Mouse (Mus musculus) liver, embryonic 13.5 days (tissue): ENCODE measurements at regions not wholly inside any gene's neighbourhood (a gene's known extent, or its start where the extent isn't known, plus 50 kb on each side); places are given as distances from the start of the nearest gene placed in this dataset.

Experiments used
- ATAC-seq: fragments of 200-750 bp; cut with Nextera tagmentation; 2 replicates; pipeline ENCODE4 v1.8.0; 2017; ENCODE audit warnings: low read depth, mild to moderate bottlenecking, moderate number of reproducible peaks, moderate library complexity
- DNase-seq: peaks from one replicate; pipeline ENCODE4 v3.0.0; 2022
- H3K27ac ChIP-seq: fragments of 300-500 bp; sonication (generic); 2 replicates; pipeline ENCODE4 v1.5.1; 2015; ENCODE audit warnings: moderate library complexity, mild to moderate bottlenecking, inconsistent platforms
- H3K27me3 ChIP-seq: fragments of 300-500 bp; sonication (generic); 2 replicates; pipeline ENCODE4 v1.6.1; 2015; ENCODE audit warnings: mild to moderate bottlenecking, inconsistent platforms
- H3K36me3 ChIP-seq: fragments of 300-500 bp; sonication (generic); 2 replicates; pipeline ENCODE4 v1.6.1; 2015; ENCODE audit warnings: mild to moderate bottlenecking, inconsistent platforms
- H3K4me1 ChIP-seq: fragments of 300-500 bp; sonication (generic); replicated peaks from 2 replicates; pipeline ENCODE4 v1.6.1; 2015; ENCODE audit warnings: inconsistent platforms
- H3K4me2 ChIP-seq: fragments of 300-500 bp; sonication (generic); 2 replicates; pipeline ENCODE4 v1.6.1; 2015; ENCODE audit warnings: inconsistent platforms, mild to moderate bottlenecking, moderate library complexity
- H3K4me3 ChIP-seq: fragments of 300-500 bp; sonication (generic); replicated peaks from 2 replicates; pipeline ENCODE4 v1.5.1; 2015; ENCODE audit warnings: mild to moderate bottlenecking, inconsistent platforms
- H3K9ac ChIP-seq: fragments of 300-500 bp; sonication (generic); 2 replicates; pipeline ENCODE4 v1.6.1; 2015; ENCODE audit warnings: mild to moderate bottlenecking, inconsistent platforms
- H3K9me3 ChIP-seq: fragments of 300-500 bp; sonication (generic); replicated peaks from 2 replicates; pipeline ENCODE4 v1.6.1; 2016; ENCODE audit warnings: inconsistent platforms
- WGBS: fragments of 180-500 bp; shearing (Covaris S2); methylation state at CpG from one replicate; pipeline ENCODE4 v1.1.7; 2015; ENCODE audit not compliant: insufficient replicate concordance; 5-methylcytosine and 5-hydroxymethylcytosine counted together

DNA sequence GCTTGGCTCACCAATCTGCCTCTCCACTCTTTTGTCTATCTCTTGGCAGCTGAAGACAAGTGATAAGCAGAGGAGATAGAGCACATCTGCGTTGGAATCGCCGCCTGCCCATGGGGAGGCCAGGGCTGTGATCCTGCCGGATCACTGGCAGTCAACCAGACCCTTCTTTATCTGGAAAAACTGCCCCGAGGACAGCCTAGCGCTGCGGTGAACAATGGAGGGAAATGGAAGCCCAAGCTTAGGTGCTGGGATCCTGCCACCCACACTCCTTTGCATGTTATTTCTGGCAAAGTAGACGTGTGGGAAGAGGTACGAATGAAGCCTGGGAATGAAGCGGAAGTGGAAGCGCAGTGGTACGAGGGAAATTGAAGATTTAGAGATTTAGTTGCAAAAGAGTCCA is 112.8 kb downstream of the Rassf10 start:
- no peaks in the 10 kb centered on the region for H3K4me1 ChIP-seq
- no peaks in the 10 kb centered on the region for H3K27me3 ChIP-seq
- no peaks in the 10 kb centered on the region for H3K9me3 ChIP-seq
- no peak overlapping the region for H3K27ac ChIP-seq
- no peaks in the 10 kb centered on the region for H3K36me3 ChIP-seq
- DNase-seq (no peak), ATAC-seq (no peak)
- 27% methylated on average over 12 of the region's 12 CpGs for WGBS
- no peak overlapping the region for H3K4me2 ChIP-seq
- H3K4me3 ChIP-seq, result no peak overlapping the region
- no peak overlapping the region for H3K9ac ChIP-seq

DNA sequence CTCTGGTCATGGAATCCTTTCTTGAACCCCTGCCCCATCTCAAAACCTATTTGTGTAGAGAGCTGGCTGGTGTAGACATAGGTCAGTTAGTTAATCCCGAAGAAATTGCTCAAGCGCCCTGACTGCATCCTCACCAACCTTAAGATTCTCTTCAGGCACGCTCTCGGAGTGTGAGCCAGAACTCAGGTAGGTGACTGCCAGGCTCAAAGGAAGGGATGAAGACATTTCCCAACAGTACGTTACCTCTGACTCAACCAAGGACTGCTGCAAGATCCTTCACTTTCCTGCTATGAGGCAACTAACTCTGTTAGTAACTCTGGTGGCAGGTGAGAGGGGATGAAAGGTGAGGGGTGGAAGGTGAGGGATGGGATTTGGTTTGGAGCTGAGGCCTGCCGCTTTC is 114.5 kb downstream of the Rassf10 start:
- ATAC-seq (no peak), DNase-seq (no peak)
- Histone ChIP-seq H3K9ac (no peak overlapping the region), H3K9me3 (no peaks in the 10 kb centered on the region), H3K4me3 (no peak overlapping the region), H3K27me3 (no peaks in the 10 kb centered on the region), H3K4me1 (no peaks in the 10 kb centered on the region), H3K27ac (no peak overlapping the region), H3K36me3 (no peaks in the 10 kb centered on the region), H3K4me2 (no peak overlapping the region)
- 83% methylated on average over 6 of the region's 6 CpGs for whole genome bisulfite sequencing

DNA sequence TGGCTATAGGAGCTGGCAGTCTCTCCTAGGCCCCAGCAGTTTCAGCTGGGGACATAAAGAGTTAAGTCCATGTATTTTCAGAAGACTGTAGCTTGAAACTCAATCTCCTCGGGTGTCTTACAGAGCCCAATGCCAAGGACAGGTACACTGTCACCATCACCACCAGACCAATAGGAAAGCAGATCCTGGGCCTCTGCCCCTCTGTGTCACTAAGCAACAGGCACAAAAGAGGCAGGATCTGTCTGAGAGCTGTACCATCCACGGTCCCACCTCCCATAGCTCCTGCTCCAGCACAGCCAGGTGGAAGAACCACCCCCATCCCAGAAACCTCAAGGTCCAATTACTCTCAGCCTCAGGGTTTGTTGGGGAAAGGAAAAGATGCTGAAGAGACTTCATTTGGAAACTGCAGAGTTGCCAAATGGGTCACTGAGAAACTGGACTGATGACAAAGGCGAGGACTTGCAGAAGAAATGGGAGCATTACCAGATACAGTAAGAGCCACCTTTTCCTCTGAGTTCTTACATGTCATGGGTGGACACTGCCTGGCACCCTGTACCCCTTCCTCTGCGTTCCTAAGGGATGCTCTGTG is 115.7 kb downstream of the Rassf10 start:
- Histone ChIP-seq H3K27me3 (no peaks in the 10 kb centered on the region), H3K9ac (no peak overlapping the region)

DNA sequence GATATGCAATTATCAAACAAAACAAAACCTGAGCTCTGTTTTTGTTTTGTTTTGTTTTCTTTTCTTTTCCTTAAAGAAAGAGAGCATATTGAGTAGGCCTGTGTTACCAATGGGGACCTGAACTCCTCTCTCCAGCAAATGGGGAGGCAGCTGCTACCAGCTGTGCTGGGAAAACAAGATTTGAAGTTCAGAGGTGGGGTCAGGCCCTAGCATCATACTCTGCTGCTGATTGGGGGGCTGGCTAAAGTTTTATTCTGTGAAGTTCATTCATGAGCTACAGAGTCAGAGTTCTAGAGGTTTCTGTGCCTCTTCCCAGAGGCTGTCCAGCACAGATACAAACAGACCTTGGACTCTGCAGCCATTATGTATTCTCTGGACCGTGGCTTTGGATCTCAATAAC is 117.7 kb downstream of the Rassf10 start:
- ATAC-seq, result no peak
- Histone ChIP-seq H3K4me2 (no peak overlapping the region), H3K4me3 (no peak overlapping the region), H3K36me3 (no peaks in the 10 kb centered on the region), H3K27ac (no peak overlapping the region), H3K4me1 (no peaks in the 10 kb centered on the region), H3K9ac (no peak overlapping the region), H3K27me3 (no peaks in the 10 kb centered on the region), H3K9me3 (no peaks in the 10 kb centered on the region)
- 52% methylated on average over 1 of the region's 1 CpGs for WGBS
- DNase-seq, result no peak

More for the DNA sequence above, 115.7 kb downstream of the Rassf10 start:
- no peak overlapping the region for H3K27ac ChIP-seq
- H3K4me2 ChIP-seq, result no peak overlapping the region
- 45% methylated on average over 4 of the region's 4 CpGs for WGBS
- no peaks in the 10 kb centered on the region for H3K4me1 ChIP-seq
- ATAC-seq, result no peak
- DNase-seq, result no peak
- no peaks in the 10 kb centered on the region for H3K9me3 ChIP-seq
- H3K4me3 ChIP-seq, result no peak overlapping the region
- H3K36me3 ChIP-seq, result no peaks in the 10 kb centered on the region

DNA sequence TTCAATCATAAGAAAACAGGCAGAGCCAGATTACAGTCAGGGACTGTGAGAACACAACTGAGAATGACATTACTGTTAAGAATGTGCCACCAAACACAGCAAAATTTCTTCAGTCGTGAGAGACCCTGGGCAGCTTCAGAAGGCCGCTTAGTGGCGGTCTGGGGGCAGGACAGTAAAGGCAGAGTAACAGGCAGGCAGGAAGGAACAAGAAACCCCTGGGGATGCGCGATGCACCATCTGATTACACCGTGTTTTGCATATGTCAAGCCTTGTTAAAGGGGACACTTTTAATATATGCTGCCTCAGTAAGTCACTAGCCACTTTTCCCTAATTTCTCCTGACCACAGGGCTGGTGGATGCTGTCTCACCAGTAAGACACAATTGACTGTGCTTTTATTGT is 120.0 kb downstream of the Rassf10 start:
- Histone ChIP-seq H3K4me1 (no peaks in the 10 kb centered on the region), H3K9ac (no peak overlapping the region), H3K27ac (no peak overlapping the region), H3K4me3 (no peak overlapping the region), H3K36me3 (no peaks in the 10 kb centered on the region), H3K27me3 (no peaks in the 10 kb centered on the region), H3K4me2 (no peak overlapping the region), H3K9me3 (no peaks in the 10 kb centered on the region)
- ATAC-seq, result no peak
- DNase-seq, result no peak
- 42% methylated on average over 6 of the region's 6 CpGs for WGBS

DNA sequence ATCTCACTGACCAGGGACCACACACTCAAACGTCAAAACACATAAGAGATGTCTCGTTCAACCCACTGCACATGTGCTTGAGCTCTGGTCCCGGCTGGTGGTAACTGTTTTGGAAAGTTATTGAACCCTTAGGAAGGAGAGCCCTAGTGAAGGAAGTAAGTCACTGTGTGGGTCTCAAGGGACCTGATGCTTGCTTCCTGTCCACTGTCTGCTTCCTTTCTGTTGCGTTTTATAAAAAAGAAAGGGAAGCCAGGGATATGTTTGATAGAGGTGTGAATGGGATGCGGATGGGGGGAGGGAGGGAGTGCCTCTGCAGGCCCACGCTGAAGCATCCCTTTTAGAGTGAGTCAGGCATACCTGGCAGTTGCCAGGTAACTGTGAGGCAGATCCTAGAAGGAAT is 121.6 kb downstream of the Rassf10 start:
- no peak overlapping the region for H3K4me3 ChIP-seq
- ATAC-seq (no peak), DNase-seq (no peak)
- no peaks in the 10 kb centered on the region for H3K4me1 ChIP-seq
- H3K9me3 ChIP-seq, result no peaks in the 10 kb centered on the region
- H3K36me3 ChIP-seq, result no peaks in the 10 kb centered on the region
- H3K4me2 ChIP-seq, result no peak overlapping the region
- H3K27ac ChIP-seq, result no peak overlapping the region
- no peaks in the 10 kb centered on the region for H3K27me3 ChIP-seq
- H3K9ac ChIP-seq, result no peak overlapping the region
- 25% methylated on average over 6 of the region's 6 CpGs for WGBS

DNA sequence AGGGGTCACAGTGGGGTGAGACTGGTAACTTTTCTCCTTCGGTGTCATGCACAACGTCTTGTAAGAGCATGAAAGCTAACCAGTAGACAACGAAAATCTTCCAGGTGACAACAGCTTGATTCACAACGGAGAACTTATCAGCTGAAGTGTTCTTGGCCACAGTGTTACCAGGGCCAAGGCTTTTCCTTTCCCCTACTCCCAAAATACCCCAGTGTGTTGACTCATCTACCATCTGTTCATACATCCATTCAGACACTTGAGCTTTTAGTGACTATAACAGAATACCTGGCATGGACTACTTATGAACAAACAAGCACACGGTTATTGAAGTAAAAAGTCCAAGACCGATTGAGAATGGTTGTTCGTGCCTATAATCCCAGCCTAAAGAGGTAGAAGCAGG is 122.5 kb downstream of the Rassf10 start:
- Histone ChIP-seq H3K9me3 (no peaks in the 10 kb centered on the region), H3K4me3 (no peak overlapping the region), H3K9ac (no peak overlapping the region), H3K27ac (no peak overlapping the region), H3K27me3 (no peaks in the 10 kb centered on the region), H3K4me1 (no peaks in the 10 kb centered on the region), H3K4me2 (no peak overlapping the region), H3K36me3 (no peaks in the 10 kb centered on the region)
- DNase-seq, result no peak
- ATAC-seq, result no peak
- 74% methylated on average over 7 of the region's 7 CpGs for WGBS

DNA sequence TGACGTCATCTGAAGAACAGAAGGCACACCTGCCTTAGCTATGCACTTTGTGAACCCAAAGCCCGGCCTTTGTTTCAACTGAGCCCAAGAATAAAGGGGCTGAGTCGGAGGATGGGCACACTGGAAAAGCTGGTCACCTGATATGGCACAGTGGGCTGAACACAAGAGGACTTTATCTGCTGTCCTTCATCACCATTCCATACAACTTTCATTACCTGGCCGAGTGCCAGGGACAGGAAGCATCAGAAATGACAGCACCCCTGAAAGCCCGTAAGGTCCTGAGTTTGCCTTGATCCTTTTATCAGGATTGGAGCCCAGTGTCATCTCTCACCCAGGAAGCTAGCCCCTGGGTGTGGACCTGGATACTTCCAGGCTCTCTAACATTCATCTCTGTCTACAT is 126.1 kb upstream of the Arntl start:
- no peak overlapping the region for H3K4me2 ChIP-seq
- peaks cover 11% of the 10 kb centered on the region for H3K4me1 ChIP-seq
- DNase-seq (no peak), ATAC-seq (no peak)
- H3K36me3 ChIP-seq, result no peaks in the 10 kb centered on the region
- H3K4me3 ChIP-seq, result no peak overlapping the region
- H3K27ac ChIP-seq, result no peak overlapping the region
- H3K27me3 ChIP-seq, result 0 out of 2 replicates have a peak, but pooled peaks cover 4% of the 10 kb centered on the region
- 52% methylated on average over 5 of the region's 5 CpGs for WGBS
- no peak overlapping the region for H3K9ac ChIP-seq
- no peaks in the 10 kb centered on the region for H3K9me3 ChIP-seq

DNA sequence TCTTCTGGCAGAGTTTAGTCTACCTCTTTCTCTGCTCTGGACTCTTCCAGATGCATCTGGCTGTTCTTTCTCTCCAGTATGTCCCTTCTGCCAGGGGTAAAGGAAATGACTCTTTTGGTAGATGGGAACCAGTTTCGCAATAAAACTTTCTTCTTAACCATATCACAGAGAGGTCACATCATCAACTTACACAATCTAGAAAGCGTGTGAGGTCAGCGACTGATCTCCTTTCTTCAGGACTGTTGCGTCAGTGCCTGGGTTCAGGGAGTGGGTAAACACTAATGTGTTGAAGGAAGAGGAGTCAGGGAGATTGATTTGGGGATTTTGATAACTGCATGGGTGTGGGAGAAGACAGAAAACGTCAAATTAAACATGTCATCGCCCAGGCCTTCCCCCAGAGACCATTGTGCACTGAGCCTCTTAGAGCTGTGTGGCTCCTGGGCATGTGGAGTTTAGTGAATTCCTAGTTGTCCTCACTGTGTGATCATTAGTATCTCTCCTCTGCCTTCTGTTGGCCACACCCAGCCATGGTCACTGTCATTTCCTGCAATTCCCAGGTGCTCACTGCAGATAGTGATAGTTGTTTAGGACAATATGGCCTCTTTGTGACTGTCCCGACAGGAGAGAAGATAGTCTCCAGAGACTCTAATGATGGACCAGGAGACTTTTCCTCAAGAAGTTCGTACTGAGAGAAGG is 122.2 kb upstream of the Arntl start:
- Histone ChIP-seq H3K4me2 (no peak overlapping the region), H3K36me3 (no peaks in the 10 kb centered on the region), H3K27me3 (0 out of 2 replicates have a peak, but pooled peaks cover 7% of the 10 kb centered on the region), H3K4me3 (no peak overlapping the region), H3K27ac (no peak overlapping the region), H3K4me1 (peaks cover 11% of the 10 kb centered on the region), H3K9me3 (no peaks in the 10 kb centered on the region), H3K9ac (no peak overlapping the region)
- WGBS, result 35% methylated on average over 8 of the region's 8 CpGs
- ATAC-seq (peak; percentile 67), DNase-seq (peak; percentile 56)

DNA sequence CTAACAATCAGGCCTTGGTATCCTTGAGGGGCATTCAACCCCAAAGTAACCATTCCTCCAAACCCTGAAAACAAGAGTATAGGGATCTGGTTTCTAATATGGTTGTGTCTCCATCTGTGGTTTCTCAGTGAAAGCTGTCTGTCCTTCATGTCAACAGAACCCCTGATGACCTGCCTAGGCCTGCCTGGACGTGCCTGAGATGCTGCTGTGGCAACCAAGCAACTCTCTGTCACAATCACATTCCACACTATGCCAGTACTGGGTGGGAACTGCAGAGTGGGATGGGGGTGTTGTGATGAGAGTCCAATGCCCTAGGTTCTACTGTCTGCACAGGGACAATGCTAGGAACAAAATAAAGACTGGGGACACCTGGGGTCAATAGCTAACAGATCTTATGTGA is 121.1 kb upstream of the Arntl start:
- Histone ChIP-seq H3K4me3 (no peak overlapping the region), H3K9ac (no peak overlapping the region), H3K27ac (no peak overlapping the region), H3K4me2 (no peak overlapping the region), H3K4me1 (peaks cover 11% of the 10 kb centered on the region), H3K27me3 (0 out of 2 replicates have a peak, but pooled peaks cover 7% of the 10 kb centered on the region), H3K36me3 (no peaks in the 10 kb centered on the region), H3K9me3 (no peaks in the 10 kb centered on the region)
- DNase-seq (no peak), ATAC-seq (no peak)
- WGBS, result 6% methylated on average over 1 of the region's 1 CpGs

DNA sequence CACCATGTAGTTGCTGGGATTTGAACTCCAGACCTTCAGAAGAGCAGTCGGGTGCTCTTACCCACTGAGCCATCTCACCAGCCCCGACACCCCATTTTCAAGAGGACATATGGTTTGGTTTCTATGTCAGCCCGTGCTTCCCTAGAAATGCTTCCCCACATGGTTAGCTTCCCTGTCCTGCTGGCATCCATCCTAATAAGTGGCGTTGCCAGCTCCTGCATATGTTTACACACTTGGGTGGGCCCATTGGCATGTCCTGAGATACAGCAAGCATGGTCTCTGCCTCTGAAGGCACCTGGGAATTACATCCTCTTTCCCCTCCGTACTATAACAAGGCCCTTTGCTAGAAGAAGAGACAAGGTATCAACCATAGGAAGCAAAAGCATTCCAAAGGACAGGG is 119.6 kb upstream of the Arntl start:
- H3K4me1 ChIP-seq, result peaks cover 11% of the 10 kb centered on the region
- WGBS, result 61% methylated on average over 5 of the region's 5 CpGs

DNA sequence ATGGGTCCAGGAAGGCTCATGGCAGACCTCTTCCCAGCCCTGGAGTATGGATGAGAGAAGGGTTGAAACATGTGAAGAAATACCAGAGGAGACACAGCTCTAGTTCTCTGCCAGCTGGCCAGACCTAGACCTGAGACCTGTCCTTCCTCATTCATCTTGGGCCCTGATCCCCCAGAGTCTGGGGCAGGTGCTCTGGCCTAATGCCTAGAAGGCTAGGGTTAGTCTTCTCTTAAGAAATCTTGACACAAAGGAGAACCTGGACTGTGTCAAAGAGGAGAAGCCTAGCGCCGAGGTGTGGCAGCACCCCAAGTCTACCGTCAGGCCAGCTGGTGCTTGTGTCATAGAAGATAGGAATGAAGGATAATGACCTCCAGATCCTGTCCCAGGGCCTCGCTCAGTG is 118.2 kb upstream of the Arntl start:
- H3K27ac ChIP-seq, result no peak overlapping the region
- H3K4me1 ChIP-seq, result peaks cover 11% of the 10 kb centered on the region
- no peaks in the 10 kb centered on the region for H3K36me3 ChIP-seq
- H3K4me3 ChIP-seq, result no peak overlapping the region
- 59% methylated on average over 4 of the region's 4 CpGs for WGBS
- H3K9ac ChIP-seq, result no peak overlapping the region
- H3K27me3 ChIP-seq, result 0 out of 2 replicates have a peak, but pooled peaks cover 7% of the 10 kb centered on the region
- no peak overlapping the region for H3K4me2 ChIP-seq
- no peaks in the 10 kb centered on the region for H3K9me3 ChIP-seq
- DNase-seq (no peak), ATAC-seq (no peak)

More for the DNA sequence above, 119.6 kb upstream of the Arntl start:
- Histone ChIP-seq H3K27me3 (0 out of 2 replicates have a peak, but pooled peaks cover 7% of the 10 kb centered on the region), H3K27ac (no peak overlapping the region), H3K4me3 (no peak overlapping the region), H3K9me3 (no peaks in the 10 kb centered on the region), H3K9ac (no peak overlapping the region), H3K4me2 (no peak overlapping the region), H3K36me3 (no peaks in the 10 kb centered on the region)
- ATAC-seq (no peak), DNase-seq (no peak)
